Mouse (Mus musculus) thymus, postnatal 36 days (tissue): Measurements from ENCODE around the gene Gm21970.

Source experiments
- DNase-seq, 2 experiments: peaks; one replicate each; pipeline ENCODE4 v3.0.0; 2022; ENCODE audit warnings: mixed read lengths in 2 of 2

Gene Gm21970

GRCm38 (mm10) chr16:91391421-91391820 is at the start of gene Gm21970:
Gene Gm21970, plus strand, starts transcription at chr16:91391721.
- DNase-seq: no peak

DNA sequence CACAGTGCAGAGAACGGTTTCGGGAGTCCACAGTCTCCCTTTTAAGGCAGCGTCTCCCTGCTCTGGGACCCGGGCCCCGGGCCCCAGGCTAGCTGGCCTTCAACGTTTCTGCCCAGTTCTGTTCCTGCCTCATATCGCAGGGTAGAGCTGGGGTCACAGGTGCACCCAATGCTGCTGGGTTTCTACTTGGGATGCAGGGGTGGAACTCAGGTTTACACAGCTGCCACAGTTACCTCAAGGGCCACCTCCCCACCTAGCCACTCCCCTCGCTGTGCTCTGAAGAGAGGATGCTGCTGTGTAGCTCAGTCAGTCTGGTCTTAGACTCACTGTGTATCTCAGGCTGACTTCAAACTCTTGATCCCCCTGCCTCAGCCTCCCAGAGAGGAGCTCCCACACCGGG is 45.0 kb upstream of the Gm21970 start:
- no peak for DNase-seq

GRCm38 (mm10) chr16:91347491-91348263 is 43.8 kb upstream of the Gm21970 start:
- DNase-seq: no peak

DNA sequence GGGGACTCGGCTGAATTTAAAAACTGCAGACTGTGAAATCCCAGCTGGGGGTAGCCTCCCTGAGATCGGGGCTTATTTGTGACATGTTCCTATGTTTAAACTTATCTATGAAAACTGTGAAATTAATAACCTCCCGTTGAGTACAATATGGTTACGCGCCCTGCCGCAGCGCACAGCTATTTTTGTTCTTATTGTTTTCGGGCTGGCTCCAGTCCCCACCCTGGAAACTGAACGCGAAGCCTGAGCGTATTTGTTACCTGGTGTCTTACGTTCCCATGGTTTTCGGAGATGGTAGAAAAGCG is 43.3 kb upstream of the Gm21970 start:
- no peak for DNase-seq

DNA sequence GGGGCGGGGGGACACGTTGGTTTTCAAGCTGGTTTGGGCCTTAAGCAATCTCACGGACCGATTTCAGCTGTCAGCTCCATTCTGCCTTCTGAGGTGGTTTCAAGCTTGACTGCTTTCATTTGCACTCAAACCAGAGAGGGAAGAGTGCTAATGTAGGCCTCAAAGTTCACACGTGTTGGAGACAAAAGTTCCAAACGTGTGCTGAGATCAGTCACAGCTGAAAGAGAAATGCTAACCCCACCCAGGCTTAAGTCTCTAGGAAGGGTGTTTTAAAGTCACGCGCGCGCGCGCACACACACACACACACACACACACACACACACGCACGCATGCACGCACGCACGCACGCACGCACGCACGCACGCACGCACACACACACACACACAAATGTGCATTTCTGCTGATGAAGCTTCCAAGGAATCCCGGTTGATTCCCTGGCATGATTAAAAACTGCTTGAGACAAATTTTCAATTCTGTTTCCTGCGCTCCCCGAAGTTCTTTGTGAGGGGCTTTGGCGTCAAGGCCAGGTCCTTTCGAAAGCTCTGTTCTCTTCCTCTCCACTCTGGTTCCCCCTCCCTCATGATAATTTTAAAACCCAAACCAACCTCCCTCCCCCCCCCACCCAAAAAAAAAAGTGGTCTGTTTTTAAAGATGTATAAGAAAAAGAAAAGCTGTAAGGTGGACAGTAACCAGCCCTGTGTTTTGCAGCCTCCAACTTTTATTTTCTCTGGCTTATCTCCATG is 42.8 kb upstream of the Gm21970 start:
- DNase-seq: no peak

- DNase-seq: peak; percentile 56 to 63
Measured at GRCm38 (mm10) chr16:91352084-91352562, 39.4 kb upstream of the Gm21970 start.

- DNase-seq: no peak
Measured at GRCm38 (mm10) chr16:91352749-91353148, 38.8 kb upstream of the Gm21970 start.

- DNase-seq: no peak
Measured at GRCm38 (mm10) chr16:91353177-91353576, 38.3 kb upstream of the Gm21970 start.

- DNase-seq: no peak
Measured at GRCm38 (mm10) chr16:91353638-91354037, 37.9 kb upstream of the Gm21970 start.

DNA sequence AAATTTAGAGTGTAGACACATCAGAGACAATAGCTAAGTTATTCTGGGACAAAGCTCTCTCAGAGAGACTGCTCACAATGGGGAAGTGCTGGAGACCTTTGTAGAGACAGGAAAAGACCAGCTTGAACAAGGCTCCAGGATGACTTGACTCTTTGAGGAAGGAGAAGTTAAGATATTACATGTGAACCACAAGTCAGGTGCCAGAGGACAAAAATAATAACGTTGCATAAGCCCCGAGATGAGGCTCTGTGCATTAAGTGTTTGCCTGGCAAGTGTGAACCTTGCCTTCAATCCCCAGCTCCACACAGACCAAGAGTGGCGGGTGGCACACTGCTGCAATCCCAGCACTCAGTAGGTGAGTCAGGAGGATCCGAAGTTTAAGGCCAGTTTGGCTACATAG is 36.9 kb upstream of the Gm21970 start:
- no peak for DNase-seq

DNA sequence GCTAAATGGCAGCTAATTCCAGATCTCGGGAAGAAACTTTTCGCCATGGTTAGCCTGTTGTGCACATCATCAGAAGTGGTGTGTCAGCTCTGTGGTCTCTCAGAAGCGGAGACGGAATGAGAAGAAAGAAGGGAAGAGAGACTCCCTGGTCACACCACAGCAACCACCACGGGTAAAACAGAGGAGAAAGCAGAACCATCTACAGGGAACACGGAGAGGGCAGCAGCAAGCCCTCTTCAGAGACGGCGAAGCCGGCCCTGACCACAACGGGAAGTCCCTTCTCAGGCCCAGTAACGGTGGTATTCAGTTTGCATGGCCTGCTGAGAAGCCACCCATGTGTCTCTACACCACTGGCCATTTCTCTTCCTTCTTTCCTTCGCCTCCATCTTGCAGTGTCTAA is 36.4 kb upstream of the Gm21970 start:
- no peak for DNase-seq

DNA sequence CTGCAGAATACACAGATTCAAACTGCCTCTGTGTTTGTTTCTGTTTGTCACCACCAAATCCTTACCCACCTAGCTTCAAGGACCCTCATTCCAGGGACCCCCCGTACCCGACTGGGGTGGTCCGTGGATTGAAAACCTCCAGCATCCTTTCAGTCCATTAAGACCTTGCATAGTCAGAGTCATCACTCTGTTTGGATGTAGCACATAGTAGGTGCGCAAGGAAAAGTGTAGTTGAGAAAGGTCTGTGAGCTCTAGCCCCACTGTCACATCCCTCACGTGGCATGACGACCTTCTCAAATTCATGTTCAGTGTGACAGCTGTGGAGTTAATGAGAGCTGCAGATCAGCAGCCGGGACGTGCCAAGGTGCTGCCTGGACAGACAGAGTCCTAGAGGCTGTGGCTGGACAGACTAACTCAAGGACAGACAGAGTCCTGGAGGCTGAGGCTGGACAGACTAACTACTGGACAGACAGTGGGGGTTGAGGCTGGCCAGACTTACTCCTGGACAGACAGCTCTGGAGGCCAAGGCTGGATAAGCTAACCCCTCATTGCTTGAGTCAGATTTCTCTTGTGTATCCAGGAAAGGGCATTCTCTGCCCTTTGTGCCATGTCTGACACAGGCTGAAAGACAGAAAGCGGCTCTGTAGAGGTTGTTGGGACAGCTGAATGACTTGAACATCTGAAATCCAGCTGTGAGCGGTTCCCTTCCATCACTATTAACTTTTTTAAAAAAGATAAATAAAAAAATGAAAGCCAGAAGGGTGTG is 34.6 kb upstream of the Gm21970 start:
- DNase-seq: no peak

DNA sequence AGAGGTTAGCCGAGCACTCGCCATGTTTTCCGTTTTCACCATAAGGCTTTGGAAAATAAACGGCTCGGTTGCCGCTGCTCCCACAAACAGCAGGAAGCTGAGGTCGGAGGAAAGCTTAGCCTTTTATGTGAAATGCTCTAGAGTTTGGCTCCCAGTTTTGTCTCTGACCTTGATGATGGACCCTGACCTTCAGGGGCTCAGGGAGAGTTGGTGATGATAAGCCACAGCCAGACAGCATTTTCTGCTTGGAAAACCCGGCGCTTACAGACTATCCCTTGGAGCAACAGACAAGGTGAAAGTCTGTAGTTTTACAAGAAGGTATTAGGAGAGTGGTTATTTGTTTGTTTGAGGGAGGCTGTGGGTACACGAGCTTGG is 34.0 kb upstream of the Gm21970 start:
- no peak for DNase-seq

DNA sequence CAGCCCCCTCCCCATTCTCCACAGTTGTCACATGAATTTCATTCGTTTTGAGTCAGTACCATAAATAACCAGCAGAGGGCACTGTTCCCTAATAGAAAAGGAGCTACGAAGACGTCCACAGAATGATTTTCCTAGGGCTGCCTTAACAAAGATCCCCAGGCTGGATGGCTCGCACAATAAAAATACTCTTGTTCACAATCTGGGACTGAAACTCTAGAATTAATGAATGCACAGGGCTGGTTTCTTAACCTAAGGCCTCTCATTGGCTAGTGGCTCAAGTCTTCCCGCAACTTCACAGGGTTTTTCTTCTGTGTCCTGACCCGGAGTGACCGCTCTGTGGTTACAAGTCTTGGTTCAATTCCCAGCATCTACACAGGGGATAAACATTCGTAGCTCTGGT is 33.0 kb upstream of the Gm21970 start:
- no peak for DNase-seq

DNA sequence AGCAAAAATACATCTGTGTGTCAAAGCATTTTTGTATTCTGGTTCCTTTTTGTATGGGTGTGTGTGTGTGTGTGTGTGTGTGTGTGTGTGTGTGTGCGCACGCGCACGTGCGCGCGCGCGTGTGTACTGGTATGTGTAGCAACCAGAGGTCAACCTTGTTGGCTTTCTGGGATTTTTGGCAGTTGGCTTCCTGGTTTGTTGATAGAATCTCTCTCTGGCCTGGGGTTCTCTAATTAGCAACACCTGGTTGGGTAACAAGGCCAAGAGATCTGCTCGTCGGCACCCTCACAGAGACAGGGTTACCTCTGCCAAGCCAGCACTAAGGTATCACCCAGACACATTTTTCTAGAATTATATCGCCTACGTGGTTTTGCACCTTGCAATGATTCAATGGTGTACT is 32.0 kb upstream of the Gm21970 start:
- DNase-seq: no peak

GRCm38 (mm10) chr16:91360162-91360561 is 31.4 kb upstream of the Gm21970 start:
- DNase-seq: no peak

DNA sequence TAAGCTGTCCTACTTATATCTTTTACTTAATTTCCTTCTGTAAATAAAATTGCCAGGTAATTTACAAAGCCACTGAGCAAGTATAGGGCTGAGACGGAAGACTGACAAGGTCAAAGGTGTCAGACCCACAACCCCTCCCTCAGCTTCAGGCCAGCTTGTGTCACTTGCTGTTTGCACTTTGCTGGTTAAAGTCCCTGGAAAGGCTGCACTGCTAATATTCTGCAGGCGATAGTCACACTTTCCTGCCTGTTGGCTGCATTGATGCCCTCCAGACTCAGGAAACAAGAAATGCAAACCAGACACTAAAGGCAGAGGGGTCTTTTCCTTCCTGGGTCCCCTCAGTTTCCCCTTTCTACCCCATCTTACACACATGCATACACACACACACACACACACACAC is 29.5 kb upstream of the Gm21970 start:
- DNase-seq: no peak

GRCm38 (mm10) chr16:91362616-91363272 is 28.8 kb upstream of the Gm21970 start:
- no peak for DNase-seq

- no peak for DNase-seq
Measured at GRCm38 (mm10) chr16:91363483-91363882, 28.0 kb upstream of the Gm21970 start.

DNA sequence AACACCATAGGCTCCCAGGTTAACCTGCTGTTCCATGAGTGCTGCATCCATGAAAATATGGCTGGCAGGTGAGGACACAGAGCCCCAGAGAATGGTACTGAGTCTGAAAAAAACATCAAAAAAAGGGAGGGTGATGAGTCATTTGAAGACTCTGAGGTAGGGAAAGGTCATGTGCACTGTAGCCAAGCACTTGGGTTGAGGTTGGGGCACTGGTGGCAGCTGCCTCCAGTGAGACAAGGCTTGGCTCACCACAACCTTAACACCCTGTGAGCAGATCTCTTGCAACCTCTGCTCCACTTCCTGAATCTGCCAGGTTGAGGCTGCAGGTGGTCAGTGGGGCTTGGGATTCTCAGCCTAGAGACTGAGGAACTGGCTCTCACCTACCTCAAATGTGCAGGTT is 25.0 kb upstream of the Gm21970 start:
- DNase-seq: peak; percentile 35 to 66

- no peak for DNase-seq
Measured at GRCm38 (mm10) chr16:91367066-91367465, 24.5 kb upstream of the Gm21970 start.

- peak; percentile 77 to 80 for DNase-seq
Measured at GRCm38 (mm10) chr16:91372577-91373472, 18.7 kb upstream of the Gm21970 start, which contains the start of gene Ifnar2. Gene Ifnar2, plus strand, starts transcription at chr16:91372783.
